Mouse (Mus musculus) forebrain, embryonic 11.5 days (tissue): ENCODE data around the gene Nrf1. TPM values are rescaled to one million over a fixed set of nuclear protein-coding genes. Genes with fewer than 3 reads are reported as not detected.

Source experiments
- ATAC-seq: fragments of 200-750 bp; cut with Nextera tagmentation; replicated peaks from 2 replicates; pipeline ENCODE4 v1.8.0; 2017; ENCODE audit warnings: moderate TSS enrichment; ENCODE audit not compliant: low FRiP score
- DNase-seq: peaks from one replicate; pipeline ENCODE4 v3.0.0-alpha.2; 2017; ENCODE audit warnings: low spot score
- H3K27ac ChIP-seq: fragments of 300-500 bp; sonication (generic); 2 replicates; pipeline ENCODE4 v1.5.1; 2014; ENCODE audit warnings: low read depth, low read length
- H3K27me3 ChIP-seq: fragments of 300-500 bp; sonication (generic); 2 replicates; pipeline ENCODE4 v1.6.1; 2014; ENCODE audit warnings: mild to moderate bottlenecking, low read length, mixed read lengths; ENCODE audit not compliant: control insufficient read depth, insufficient read depth
- H3K36me3 ChIP-seq: fragments of 300-500 bp; sonication (generic); 2 replicates; pipeline ENCODE4 v1.6.1; 2014; ENCODE audit warnings: mild to moderate bottlenecking, low read length, moderate library complexity, mixed read lengths; ENCODE audit not compliant: control insufficient read depth, insufficient read depth
- H3K4me1 ChIP-seq: fragments of 300-500 bp; sonication (generic); replicated peaks from 2 replicates; pipeline ENCODE4 v1.6.1; 2014; ENCODE audit warnings: low read length, mixed read lengths; ENCODE audit not compliant: control insufficient read depth, insufficient read depth
- H3K4me2 ChIP-seq: fragments of 300-500 bp; sonication (generic); 2 replicates; pipeline ENCODE4 v1.6.1; 2014; ENCODE audit warnings: low read depth, mild to moderate bottlenecking, low read length, moderate library complexity, mixed read lengths; ENCODE audit not compliant: severe bottlenecking
- H3K4me3 ChIP-seq: fragments of 300-500 bp; sonication (generic); 2 replicates; pipeline ENCODE4 v1.5.1; 2014; ENCODE audit warnings: low read depth, low read length
- H3K9ac ChIP-seq: fragments of 300-500 bp; sonication (generic); 2 replicates; pipeline ENCODE4 v1.6.1; 2014; ENCODE audit warnings: low read length
- H3K9me3 ChIP-seq: fragments of 300-500 bp; sonication (generic); 2 replicates; pipeline ENCODE4 v1.6.1; 2016; ENCODE audit warnings: low read length, mixed read lengths; ENCODE audit not compliant: control insufficient read depth
- WGBS: fragments of 180-500 bp; shearing (Covaris S2); extraction: QIAGEN DNeasy Blood & Tissue Kit; methylation state at CpG from one replicate; pipeline ENCODE4 v1.1.7; 2014; 5-methylcytosine and 5-hydroxymethylcytosine counted together
- polyA plus RNA-seq: library from polyadenylated mRNA; unstranded; fragments of >200 nt; fragmentation: Nextera tagmentation; extraction: Ambion mirVana; gene quantifications from 2 replicates; pipeline ENCODE4 v1.2.1, GENCODE M21; 2014

Gene Nrf1
- polyA plus RNA-seq, 1 experiment from 2014 or later: 95.3 TPM

GRCm38 (mm10) chr6:30053116-30053515, 5.3 kb downstream of the Nrf1 start:
- WGBS: 79% methylated on average over 1 of the region's 1 CpGs
- H3K4me2 ChIP-seq: no peak overlapping the region
- H3K27me3 ChIP-seq: no peaks in the 10 kb centered on the region
- no peaks in the 10 kb centered on the region for H3K4me1 ChIP-seq
- no peaks in the 10 kb centered on the region for H3K9me3 ChIP-seq
- no peak for ATAC-seq
- no peak overlapping the region for H3K4me3 ChIP-seq
- no peak overlapping the region for H3K9ac ChIP-seq
- no peaks in the 10 kb centered on the region; the same call in 1 of the 2 replicates for H3K36me3 ChIP-seq
- DNase-seq: no peak
- H3K27ac ChIP-seq: no peak overlapping the region

GRCm38 (mm10) chr6:30062544-30062943, 14.8 kb downstream of the Nrf1 start:
- H3K4me1 ChIP-seq: no peaks in the 10 kb centered on the region
- DNase-seq (no peak), ATAC-seq (no peak)
- H3K9me3 ChIP-seq: no peaks in the 10 kb centered on the region
- no peak overlapping the region for H3K4me3 ChIP-seq
- no peak overlapping the region for H3K4me2 ChIP-seq
- H3K27ac ChIP-seq: no peak overlapping the region
- H3K9ac ChIP-seq: no peak overlapping the region
- 98% methylated on average over 2 of the region's 2 CpGs for WGBS
- H3K27me3 ChIP-seq: no peaks in the 10 kb centered on the region
- no peaks in the 10 kb centered on the region for H3K36me3 ChIP-seq

GRCm38 (mm10) chr6:30065369-30065768, 17.6 kb downstream of the Nrf1 start:
- DNase-seq: no peak
- Histone ChIP-seq H3K9me3 (no peaks in the 10 kb centered on the region), H3K4me2 (no peak overlapping the region), H3K4me1 (no peaks in the 10 kb centered on the region; the same call in 1 of the 2 replicates), H3K27ac (no peak overlapping the region), H3K4me3 (no peak overlapping the region), H3K9ac (no peak overlapping the region), H3K36me3 (no peaks in the 10 kb centered on the region), H3K27me3 (no peaks in the 10 kb centered on the region)
- no peak for ATAC-seq
- 89% methylated on average over 2 of the region's 2 CpGs for WGBS

- 99% methylated on average over 2 of the region's 2 CpGs for WGBS
- no peak overlapping the region for H3K9ac ChIP-seq
- no peaks in the 10 kb centered on the region for H3K9me3 ChIP-seq
- H3K36me3 ChIP-seq: no peaks in the 10 kb centered on the region
- peaks cover 2% of the 10 kb centered on the region; the same call in 1 of the 2 replicates for H3K4me1 ChIP-seq
- H3K27ac ChIP-seq: no peak overlapping the region
- no peak overlapping the region for H3K4me2 ChIP-seq
- DNase-seq (no peak), ATAC-seq (no peak)
- H3K4me3 ChIP-seq: no peak overlapping the region
- H3K27me3 ChIP-seq: no peaks in the 10 kb centered on the region
Measured at GRCm38 (mm10) chr6:30066746-30067145, 19.0 kb downstream of the Nrf1 start.

- no peak overlapping the region for H3K27ac ChIP-seq
- no peaks in the 10 kb centered on the region for H3K27me3 ChIP-seq
- no peak overlapping the region for H3K4me3 ChIP-seq
- no peak for DNase-seq
- no peak overlapping the region for H3K9ac ChIP-seq
- H3K4me1 ChIP-seq: peaks cover 8% of the 10 kb centered on the region; the same call in 1 of the 2 replicates
- no peaks in the 10 kb centered on the region for H3K36me3 ChIP-seq
- no peak for ATAC-seq
- no peaks in the 10 kb centered on the region for H3K9me3 ChIP-seq
- H3K4me2 ChIP-seq: no peak overlapping the region
- 89% methylated on average over 3 of the region's 3 CpGs for WGBS
Measured at GRCm38 (mm10) chr6:30072476-30072875, 24.7 kb downstream of the Nrf1 start.

- H3K4me2 ChIP-seq: no peak overlapping the region
- no peaks in the 10 kb centered on the region for H3K27me3 ChIP-seq
- no peaks in the 10 kb centered on the region for H3K9me3 ChIP-seq
- no peak overlapping the region for H3K9ac ChIP-seq
- peak; percentile 70; the same call in 1 of the 2 replicates for ATAC-seq
- H3K4me1 ChIP-seq: peaks cover 20% of the 10 kb centered on the region
- H3K36me3 ChIP-seq: no peaks in the 10 kb centered on the region
- DNase-seq: peak; percentile 56
- H3K4me3 ChIP-seq: no peak overlapping the region
- WGBS: 20% methylated on average over 4 of the region's 4 CpGs
- H3K27ac ChIP-seq: peak overlapping the region; percentile 75
Measured at GRCm38 (mm10) chr6:30078938-30079529, 31.2 kb downstream of the Nrf1 start.

- DNase-seq: no peak
- no peaks in the 10 kb centered on the region for H3K9me3 ChIP-seq
- no peaks in the 10 kb centered on the region for H3K36me3 ChIP-seq
- H3K4me1 ChIP-seq: peaks cover 23% of the 10 kb centered on the region
- no peak overlapping the region for H3K27ac ChIP-seq
- H3K27me3 ChIP-seq: no peaks in the 10 kb centered on the region
- H3K9ac ChIP-seq: no peak overlapping the region
- H3K4me2 ChIP-seq: no peak overlapping the region
- WGBS: 72% methylated on average over 3 of the region's 3 CpGs
- H3K4me3 ChIP-seq: no peak overlapping the region
- ATAC-seq: no peak
Measured at GRCm38 (mm10) chr6:30081339-30081738, 33.6 kb downstream of the Nrf1 start.

GRCm38 (mm10) chr6:30083307-30083706, 35.5 kb downstream of the Nrf1 start:
- Histone ChIP-seq H3K27me3 (no peaks in the 10 kb centered on the region), H3K9ac (no peak overlapping the region), H3K27ac (no peak overlapping the region), H3K4me2 (no peak overlapping the region), H3K4me1 (peaks cover 23% of the 10 kb centered on the region), H3K36me3 (no peaks in the 10 kb centered on the region), H3K9me3 (no peaks in the 10 kb centered on the region), H3K4me3 (no peak overlapping the region)
- 22% methylated on average over 1 of the region's 1 CpGs for WGBS
- no peak for DNase-seq
- no peak for ATAC-seq

GRCm38 (mm10) chr6:30085351-30085750, 37.6 kb downstream of the Nrf1 start:
- 42% methylated on average over 2 of the region's 2 CpGs for WGBS
- no peak for ATAC-seq
- no peak overlapping the region for H3K4me2 ChIP-seq
- no peaks in the 10 kb centered on the region for H3K27me3 ChIP-seq
- H3K36me3 ChIP-seq: no peaks in the 10 kb centered on the region
- H3K27ac ChIP-seq: peak overlapping the region; percentile 37; the same call in 1 of the 2 replicates
- no peak overlapping the region for H3K4me3 ChIP-seq
- no peak overlapping the region for H3K9ac ChIP-seq
- no peak for DNase-seq
- peaks cover 12% of the 10 kb centered on the region for H3K4me1 ChIP-seq
- no peaks in the 10 kb centered on the region for H3K9me3 ChIP-seq
